Mouse (Mus musculus) frontal cortex, postnatal 10 days (tissue): ENCODE measurements around the gene Rhox7b.
A peak's percentile ranks its signal among the peaks of the same experiment; 100 is the strongest.
"Not testable (repeated sequence)": the region's sequence is repeated elsewhere in the genome, so short reads cannot be mapped to it uniquely, and the experiment has no call there.

Experiments used
- DNase-seq, 2 experiments: peaks; one replicate each; pipeline ENCODE4 v3.0.0; 2022; ENCODE audit warnings: low spot score in 2 of 2, mixed read lengths in 1 of 2

Rhox7b gene

DNA sequence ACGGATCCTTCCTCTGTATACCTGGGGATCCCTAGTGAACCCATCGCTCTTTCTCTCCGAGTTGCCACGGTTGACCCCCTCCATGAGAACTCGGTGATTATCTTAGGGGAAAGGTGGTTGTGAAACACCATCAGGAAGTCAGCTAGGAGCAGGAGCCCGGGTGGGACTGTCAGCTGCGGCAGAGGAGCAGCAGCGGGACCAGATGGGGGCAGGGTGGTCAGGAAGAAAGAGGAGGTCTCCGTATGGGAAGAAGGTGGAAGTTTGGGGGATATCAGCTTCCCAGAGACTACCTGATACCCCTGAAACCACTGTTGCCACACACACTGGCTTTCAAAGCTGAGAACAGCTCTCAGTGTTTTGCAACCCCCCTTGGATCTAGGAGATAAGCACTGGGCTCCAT lies at the start of gene Rhox7b:
Rhox7b (minus strand) TSS at position 101 of the 400 bp plus-strand sequence.
- not testable (repeated sequence) for DNase-seq

DNA sequence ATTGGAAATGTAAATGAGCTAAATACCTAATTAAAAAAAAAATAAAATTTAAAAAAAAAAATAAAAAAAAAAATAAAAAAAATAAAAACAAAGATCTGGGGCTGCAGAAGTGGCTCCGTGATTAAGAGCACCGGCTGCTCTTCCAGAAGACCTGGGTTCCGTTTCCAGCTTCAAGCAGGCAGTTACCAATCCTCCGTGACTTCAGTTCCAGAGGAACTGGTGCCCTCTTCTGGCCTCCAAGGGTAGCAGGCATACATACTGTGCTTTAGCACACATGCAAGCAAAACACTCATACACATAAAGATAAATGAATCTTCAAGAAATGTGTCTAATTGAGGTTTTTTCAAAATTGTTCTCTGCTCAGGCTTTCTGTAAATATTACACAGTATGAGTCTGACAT lies 19.3 kb upstream of the Rhox7b start:
- DNase-seq = no peak

GRCm38 (mm10) chrX:37908581-37908980 lies 11.5 kb upstream of the Rhox7b start:
- DNase-seq = peak in 1 of 2 experiments; percentile 2

GRCm38 (mm10) chrX:37903727-37904126 lies 6.7 kb upstream of the Rhox7b start:
- no peak for DNase-seq

DNA sequence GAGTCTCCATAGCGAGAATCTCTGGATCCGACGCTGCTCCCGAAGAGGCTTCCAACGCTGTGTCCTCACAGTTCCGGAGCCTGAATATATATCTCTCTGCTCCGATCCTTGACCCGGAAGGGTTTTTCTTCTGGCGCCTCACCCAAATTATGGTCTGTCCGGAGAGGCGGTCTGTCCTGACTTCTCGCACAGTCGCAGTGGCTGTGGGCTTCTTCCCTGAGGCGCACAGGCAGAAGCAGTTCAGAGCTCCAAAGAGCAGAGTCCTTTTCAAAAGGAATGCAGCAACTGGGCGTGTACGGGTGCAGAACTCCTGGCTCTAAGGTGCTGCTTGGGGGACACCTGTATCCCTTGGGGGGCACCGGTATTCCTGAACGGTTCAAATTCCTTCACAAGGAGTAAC lies 4.6 kb upstream of the Rhox7b start, which contains the start of gene Rhox9:
Rhox9 (minus strand) TSS at position 101 of the 400 bp plus-strand sequence.
- not testable (repeated sequence) for DNase-seq

DNA sequence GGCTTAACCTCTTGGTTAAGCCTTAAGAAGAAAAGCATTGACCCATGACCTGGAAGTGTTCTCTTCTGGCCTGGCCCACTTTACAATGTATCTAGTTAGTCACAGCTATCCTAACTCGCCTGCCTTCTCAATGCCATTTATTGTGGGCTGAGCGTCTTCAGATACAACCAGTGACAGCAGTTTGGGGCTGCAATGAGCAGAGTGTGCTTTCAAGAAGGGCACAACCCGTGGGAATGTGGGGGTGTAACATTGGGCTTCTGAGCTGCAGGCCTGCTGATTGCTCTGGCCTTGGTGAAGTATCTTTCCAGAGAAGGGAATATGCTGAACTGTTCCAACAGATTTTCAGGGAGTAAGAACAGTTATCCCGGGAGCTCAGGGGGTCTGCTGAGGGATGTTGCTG lies 18.2 kb downstream of the Rhox7b start, which contains the start of gene Rhox8:
Rhox8 (minus strand) TSS at position 101 of the 400 bp plus-strand sequence.
- no peak for DNase-seq

- no peak for DNase-seq
These were observed 25.4 kb downstream of the Rhox7b start for GRCm38 (mm10) chrX:37871641-37872040.
